Mouse (Mus musculus) heart, adult 2 months (tissue): Measurements from ENCODE around the gene Arhgap18. TPM values are rescaled to one million over a fixed set of nuclear protein-coding genes. Genes with fewer than 3 reads are reported as not detected.

Source experiments
- DNase-seq, 2 experiments: peaks; one replicate each; pipeline ENCODE4 v3.0.0; 2021
- H3K27ac ChIP-seq: fragments of 200-600 bp; 2 replicates; pipeline ENCODE4 v1.8.1; 2022
- H3K27me3 ChIP-seq: fragments of 200-500 bp; 2 replicates; pipeline ENCODE4 v1.6.1; 2012; ENCODE audit warnings: mild to moderate bottlenecking, low read length, inconsistent platforms, mixed read lengths; ENCODE audit not compliant: control insufficient read depth, insufficient read depth
- H3K36me3 ChIP-seq: fragments of 200-500 bp; 2 replicates; pipeline ENCODE4 v1.6.1; 2012; ENCODE audit warnings: low read length, inconsistent platforms; ENCODE audit not compliant: control insufficient read depth, insufficient read depth
- H3K4me1 ChIP-seq: fragments of 200-500 bp; 2 replicates; pipeline ENCODE4 v1.6.1; 2011; ENCODE audit warnings: low read length; ENCODE audit not compliant: control insufficient read depth, insufficient read depth
- H3K4me3 ChIP-seq: fragments of 200-600 bp; 2 replicates; pipeline ENCODE4 v1.8.1; 2022
- H3K79me2 ChIP-seq: fragments of 200-500 bp; replicated peaks from 2 replicates; pipeline ENCODE4 v1.6.1; 2012; ENCODE audit warnings: mild to moderate bottlenecking, inconsistent platforms, low read length, moderate library complexity, mixed read lengths; ENCODE audit not compliant: control insufficient read depth, insufficient read depth
- H3K9ac ChIP-seq: fragments of 200-500 bp; 2 replicates; pipeline ENCODE4 v1.6.1; 2012; ENCODE audit warnings: low read depth, mild to moderate bottlenecking, control low read depth, inconsistent platforms, low read length, mixed read lengths
- CTCF ChIP-seq: fragments of 200-600 bp; IDR thresholded peaks from 2 replicates; pipeline ENCODE4 v1.8.1; 2022; ENCODE audit warnings: antibody characterized with exemption, mild to moderate bottlenecking, moderate library complexity
- EP300 ChIP-seq: fragments of 200-500 bp; IDR thresholded peaks from 2 replicates; pipeline ENCODE4 v1.6.1; 2011; ENCODE audit warnings: low read depth, low read length, control low read depth; ENCODE audit not compliant: insufficient read depth
- POLR2A ChIP-seq: fragments of 200-500 bp; IDR thresholded peaks from 2 replicates; pipeline ENCODE4 v1.6.1; 2011; ENCODE audit warnings: mild to moderate bottlenecking, low read depth, low read length, control low read depth; ENCODE audit not compliant: insufficient read depth
- WGBS: fragments of 180-500 bp; shearing (Covaris S2); methylation state at CpG from one replicate; pipeline ENCODE4 v1.1.7; 2018; 5-methylcytosine and 5-hydroxymethylcytosine counted together
- intact Hi-C: fragments of 180-260 bp; cut with DNase I; formaldehyde crosslinking; loops from one replicate; pipeline ENCODE4 v1.15.1; 2025
- long read RNA-seq: library from polyadenylated mRNA; stranded (forward); transcript quantifications from one replicate; pipeline ENCODE4 v2.0.0, GENCODE M21; 2021
- polyA plus RNA-seq: library from polyadenylated mRNA; depleted of rRNA; stranded (reverse); fragments of >200 nt; gene quantifications from 2 replicates; pipeline ENCODE4 v1.2.3, GENCODE M21; 2012; rRNA removed
- total RNA-seq, 2 experiments: library from RNA; stranded (reverse); gene quantifications; 2 replicates each; pipeline ENCODE4 v1.2.3; 2021

Gene Arhgap18
- total RNA-seq (10 to 100 TPM; 13.3 to 14.5 TPM), polyA plus RNA-seq (4.1 and 9.0 TPM in 2 replicates)
- long read RNA-seq, transcript Arhgap18-201 (15 exons, 3,651 nt), result major isoform, 6 of 8 reads
- long read RNA-seq, partial matches to known transcripts, result 1 of 8 reads
- long read RNA-seq, other reads (novel, unspliced or antisense), result 1 of 8 reads

GRCm38 (mm10) chr10:26752929-26753567 lies at the start of gene Arhgap18:
Gene Arhgap18 (plus strand): TSS chr10:26753421.
- Histone ChIP-seq H3K79me2 (no peaks in the 10 kb centered on the region), H3K27ac (peak within 1 kb of the TSS; percentile 30; the same call in 1 of the 2 replicates), H3K9ac (peak within 1 kb of the TSS; percentile 32), H3K36me3 (no peaks in the 10 kb centered on the region), H3K4me3 (no peak within 1 kb of the TSS), H3K27me3 (no peaks in the 10 kb centered on the region), H3K4me1 (peaks cover 1% of the 10 kb centered on the region; the same call in 1 of the 2 replicates)
- intact Hi-C loops, result loop anchor here (1.0 to 10.0 kb wide), 3 partner anchors 41 to 378 kb away; partner anchors contain the start of gene L3mbtl3
- TF ChIP-seq EP300 (no peak), POLR2A (no peak), CTCF (peak; percentile 44)
- no peak for DNase-seq
- WGBS, result 67% methylated on average over 11 of the region's 11 CpGs

- Histone ChIP-seq H3K27ac (no peak overlapping the region), H3K9ac (no peak overlapping the region), H3K27me3 (no peaks in the 10 kb centered on the region), H3K79me2 (no peaks in the 10 kb centered on the region), H3K4me3 (no peak overlapping the region), H3K36me3 (no peaks in the 10 kb centered on the region), H3K4me1 (no peaks in the 10 kb centered on the region)
- TF ChIP-seq EP300, result no peak
- no peak for TF ChIP-seq CTCF
- no peak for DNase-seq
- WGBS, result 91% methylated on average over 7 of the region's 7 CpGs
- intact Hi-C loops, result loop anchor here (1.0 to 5.0 kb wide), 4 partner anchors 42 to 338 kb away; partner anchors contain the start of gene Arhgap18
Observed at GRCm38 (mm10) chr10:26710458-26711011, 42.7 kb upstream of the Arhgap18 start.

- peak; percentile 90 for TF ChIP-seq CTCF
- no peak for TF ChIP-seq EP300
- no peak for TF ChIP-seq POLR2A
- no peaks in the 10 kb centered on the region for H3K79me2 ChIP-seq
- H3K9ac ChIP-seq, result no peak overlapping the region
- no peaks in the 10 kb centered on the region for H3K36me3 ChIP-seq
- H3K27ac ChIP-seq, result no peak overlapping the region
- no peak overlapping the region for H3K4me3 ChIP-seq
- peak in 1 of 2 experiments; percentile 10 for DNase-seq
- WGBS, result 4% methylated on average over 3 of the region's 3 CpGs
- no peaks in the 10 kb centered on the region for H3K27me3 ChIP-seq
- intact Hi-C loops, result loop anchor here (1.0 to 5.0 kb wide), 4 partner anchors 41 to 339 kb away; partner anchors contain the start of gene Arhgap18
- H3K4me1 ChIP-seq, result no peaks in the 10 kb centered on the region
Observed at GRCm38 (mm10) chr10:26711068-26711467, 42.2 kb upstream of the Arhgap18 start.

GRCm38 (mm10) chr10:26713986-26714385 lies 39.2 kb upstream of the Arhgap18 start:
- H3K36me3 ChIP-seq, result no peaks in the 10 kb centered on the region
- H3K79me2 ChIP-seq, result no peaks in the 10 kb centered on the region
- no peak overlapping the region for H3K27ac ChIP-seq
- H3K27me3 ChIP-seq, result no peaks in the 10 kb centered on the region
- no peak overlapping the region for H3K9ac ChIP-seq
- H3K4me3 ChIP-seq, result no peak overlapping the region
- 74% methylated on average over 3 of the region's 3 CpGs for WGBS
- no peaks in the 10 kb centered on the region for H3K4me1 ChIP-seq
- DNase-seq, result no peak
- intact Hi-C loops, result loop anchor here (5.0 kb wide), 2 partner anchors 38 to 342 kb away; partner anchors contain the start of gene Arhgap18
- TF ChIP-seq CTCF (no peak), EP300 (no peak), POLR2A (no peak)

- TF ChIP-seq POLR2A, result no peak
- Histone ChIP-seq H3K4me1 (no peaks in the 10 kb centered on the region), H3K79me2 (no peaks in the 10 kb centered on the region), H3K27me3 (no peaks in the 10 kb centered on the region), H3K9ac (no peak overlapping the region), H3K36me3 (no peaks in the 10 kb centered on the region), H3K4me3 (no peak overlapping the region), H3K27ac (no peak overlapping the region)
- intact Hi-C loops, result no loop called here
- no peak for DNase-seq
- 89% methylated on average over 2 of the region's 2 CpGs for WGBS
Observed at GRCm38 (mm10) chr10:26724704-26725103, 28.5 kb upstream of the Arhgap18 start.

- no peak for DNase-seq
- WGBS, result 88% methylated on average over 3 of the region's 3 CpGs
- Histone ChIP-seq H3K9ac (no peak overlapping the region), H3K4me3 (no peak overlapping the region), H3K27ac (no peak overlapping the region), H3K4me1 (no peaks in the 10 kb centered on the region), H3K27me3 (no peaks in the 10 kb centered on the region), H3K79me2 (no peaks in the 10 kb centered on the region), H3K36me3 (no peaks in the 10 kb centered on the region)
- no peak for TF ChIP-seq POLR2A
- no peak for TF ChIP-seq CTCF
- TF ChIP-seq EP300, result no peak
- intact Hi-C loops, result no loop called here
Observed at GRCm38 (mm10) chr10:26725255-26725654, 28.0 kb upstream of the Arhgap18 start.
